Mouse (Mus musculus): ENCODE results near the gene Fam234b.

The Fam234b gene

DNA sequence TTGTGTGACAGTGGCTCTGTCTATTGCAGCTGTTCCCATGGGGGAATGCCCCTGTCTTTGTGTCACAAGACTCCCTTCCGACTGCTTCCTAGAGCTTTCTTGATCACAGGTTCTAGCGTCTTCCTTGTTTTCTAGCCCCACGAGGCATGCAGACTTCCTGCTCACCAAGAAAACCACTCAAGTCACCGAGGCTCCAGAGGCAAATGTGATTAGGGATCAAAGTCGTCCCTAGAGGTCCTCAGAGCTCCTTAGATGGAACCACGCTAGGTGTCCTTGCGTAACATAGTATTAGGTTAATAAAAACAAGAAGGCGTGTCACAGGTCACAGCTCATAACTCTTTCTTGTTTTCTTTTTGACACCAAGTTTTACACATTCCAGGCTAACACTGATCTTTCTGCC is 13.8 kb upstream of the Fam234b start:
- DNase-seq (ENCODE audit: low spot score) = no peak

DNA sequence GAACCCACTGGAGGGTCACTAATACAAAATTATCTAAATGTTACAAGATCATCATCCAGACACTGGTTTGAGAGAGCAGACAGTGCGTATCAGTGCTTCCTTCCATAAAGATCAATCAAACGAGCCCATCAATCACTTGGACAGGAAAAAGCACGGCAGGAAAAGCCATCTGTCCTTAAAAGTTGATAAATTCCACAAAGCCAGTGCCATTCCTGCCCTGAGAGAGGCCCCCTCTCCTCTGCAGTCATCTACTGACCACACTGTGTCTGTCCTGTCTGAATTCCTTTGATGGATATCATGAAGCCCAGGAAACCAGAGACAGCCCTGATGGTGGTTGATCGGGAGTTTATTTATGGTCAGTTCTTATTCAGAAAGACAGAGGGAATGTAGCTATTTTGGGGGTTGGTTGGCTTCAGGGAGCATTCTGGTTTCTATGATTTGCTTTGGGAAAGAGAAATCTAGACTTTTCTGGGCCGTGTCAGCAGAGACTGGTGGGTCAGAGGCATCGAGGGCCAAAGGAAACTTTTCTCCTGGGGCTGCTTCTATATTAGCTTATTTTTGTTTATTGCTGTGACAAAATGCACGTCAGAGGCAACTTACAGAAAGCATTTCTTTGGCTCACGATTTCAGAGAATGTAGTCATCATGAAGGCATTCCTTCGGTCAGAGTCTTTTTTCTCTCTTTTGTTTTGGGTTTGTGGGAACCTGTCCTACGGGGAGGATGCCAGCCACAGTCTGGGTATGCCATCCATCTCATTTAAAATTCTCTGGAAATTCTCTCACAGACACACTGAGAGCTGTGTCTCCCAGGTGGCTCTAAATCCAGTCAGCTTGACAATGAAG is 10.5 kb upstream of the Fam234b start:
- no peak for DNase-seq (ENCODE audit: low spot score)

DNA sequence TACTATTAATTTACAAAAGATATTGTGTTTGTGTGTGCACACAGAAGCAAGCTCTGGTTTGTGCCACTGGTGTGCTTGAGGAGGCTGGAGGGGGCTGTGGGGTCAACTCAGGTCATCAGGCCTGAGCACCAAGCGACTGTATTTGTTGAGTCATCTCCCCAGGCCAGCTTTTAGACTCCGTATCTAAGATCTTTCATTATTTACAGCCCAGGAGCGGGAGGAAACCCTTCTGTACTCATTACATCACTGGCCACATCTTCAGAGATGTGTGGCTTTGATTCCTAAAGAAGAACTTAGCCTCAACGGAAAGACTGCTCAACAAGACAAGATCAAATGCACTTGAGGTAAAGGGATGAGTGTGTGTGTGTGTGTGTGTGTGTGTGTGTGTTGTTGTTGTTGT is 9.1 kb upstream of the Fam234b start:
- DNase-seq (ENCODE audit: low spot score) = no peak

DNA sequence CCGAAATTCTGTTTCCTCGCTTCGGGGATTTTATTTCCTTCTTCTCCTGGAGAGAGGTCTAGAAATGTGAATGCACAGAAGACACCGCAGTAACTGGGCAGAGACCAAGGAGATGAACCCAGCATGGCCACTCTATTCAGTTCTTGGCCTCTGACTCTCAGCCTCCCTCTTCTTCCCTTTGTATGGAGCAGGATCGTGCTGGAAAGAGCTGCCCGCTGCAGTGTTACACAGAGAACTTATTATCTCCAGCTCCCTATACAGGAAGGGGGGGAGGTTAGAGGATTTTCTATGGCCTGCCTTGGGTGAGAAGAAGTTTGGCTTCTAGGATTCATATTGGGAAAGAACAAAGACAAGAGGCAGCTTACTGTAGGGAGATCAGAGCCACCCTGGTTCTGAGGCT is 7.7 kb upstream of the Fam234b start:
- no peak for DNase-seq (ENCODE audit: low spot score)

DNA sequence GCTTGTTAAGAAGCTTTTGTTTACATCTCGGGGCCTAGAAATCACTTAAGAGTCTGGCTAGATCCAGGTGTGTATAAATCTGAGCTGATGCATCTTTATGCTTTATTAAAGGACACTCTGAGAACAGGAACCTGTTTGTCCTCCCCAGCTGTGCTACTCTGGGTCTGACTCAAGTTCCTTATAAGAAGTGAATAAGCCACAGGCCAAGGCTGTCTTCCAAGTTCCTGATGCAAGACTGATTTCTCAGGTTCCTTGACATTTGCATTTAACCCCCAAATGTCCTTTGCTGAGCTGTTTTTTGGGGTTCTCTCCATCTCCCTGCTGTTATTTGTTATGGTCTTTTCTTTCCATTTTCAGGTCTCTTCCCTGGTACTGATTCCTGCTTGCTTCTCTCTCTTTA is 5.9 kb upstream of the Fam234b start:
- peak; percentile 36 for DNase-seq (ENCODE audit: low spot score)

DNA sequence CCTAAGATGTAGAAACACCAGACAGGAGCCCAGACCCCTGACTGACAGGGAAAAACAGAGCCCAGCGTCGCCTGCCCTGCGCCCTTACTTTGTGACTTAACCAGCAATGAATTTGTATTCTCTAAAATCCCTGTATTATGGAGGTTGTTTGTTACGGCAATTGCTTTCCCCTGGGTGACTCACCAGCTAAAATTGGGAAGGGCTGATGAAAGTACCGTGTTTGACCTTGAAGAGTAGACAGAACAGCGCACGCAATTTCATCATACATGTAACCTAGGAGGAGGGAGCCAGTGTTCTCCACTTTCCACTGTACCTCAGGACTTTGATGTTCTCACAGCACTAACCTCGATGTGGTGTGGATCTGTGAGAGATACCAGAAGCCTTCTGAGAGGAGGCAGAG is 4.8 kb upstream of the Fam234b start:
- DNase-seq (ENCODE audit: low spot score) = no peak

DNA sequence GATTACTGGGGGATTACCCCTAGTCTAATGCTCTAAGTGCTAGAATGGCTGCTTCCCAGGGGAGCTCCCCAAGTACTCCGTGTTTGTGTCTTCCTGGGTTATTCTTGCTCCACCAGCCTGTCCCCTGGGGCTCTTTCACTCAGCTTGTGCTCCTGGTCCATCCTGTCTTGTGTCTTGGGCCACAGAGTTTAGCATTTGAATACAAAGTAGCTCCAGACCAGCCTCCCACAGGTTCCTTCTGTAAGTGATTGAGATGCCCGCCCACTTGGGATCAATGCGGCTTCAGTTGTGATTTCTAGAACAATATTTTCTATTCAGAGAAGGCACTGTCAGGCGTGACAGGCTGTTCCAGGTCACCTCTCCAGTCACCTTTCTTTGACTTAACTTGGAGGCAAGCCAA is 4.0 kb upstream of the Fam234b start:
- DNase-seq (ENCODE audit: low spot score) = no peak

DNA sequence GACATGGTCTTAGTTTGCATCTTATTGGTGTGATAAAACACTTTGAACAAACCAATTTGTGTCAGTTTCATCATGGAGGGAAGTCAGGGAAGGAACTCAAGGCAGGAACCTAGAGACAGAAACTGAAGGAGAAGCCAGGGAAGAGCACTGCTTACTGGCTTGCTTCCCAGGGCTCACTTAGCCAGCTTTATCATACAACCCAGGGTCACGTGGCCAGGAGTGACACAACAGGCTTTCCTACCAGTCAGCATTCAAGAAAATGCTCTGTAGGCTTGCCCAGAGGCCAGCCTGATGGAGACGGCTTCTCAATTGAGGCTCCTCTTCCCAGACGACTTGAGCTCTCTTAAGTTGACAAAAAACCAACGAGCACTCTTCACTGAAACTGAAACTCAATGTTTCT is 2.9 kb upstream of the Fam234b start:
- no peak for DNase-seq (ENCODE audit: low spot score)

DNA sequence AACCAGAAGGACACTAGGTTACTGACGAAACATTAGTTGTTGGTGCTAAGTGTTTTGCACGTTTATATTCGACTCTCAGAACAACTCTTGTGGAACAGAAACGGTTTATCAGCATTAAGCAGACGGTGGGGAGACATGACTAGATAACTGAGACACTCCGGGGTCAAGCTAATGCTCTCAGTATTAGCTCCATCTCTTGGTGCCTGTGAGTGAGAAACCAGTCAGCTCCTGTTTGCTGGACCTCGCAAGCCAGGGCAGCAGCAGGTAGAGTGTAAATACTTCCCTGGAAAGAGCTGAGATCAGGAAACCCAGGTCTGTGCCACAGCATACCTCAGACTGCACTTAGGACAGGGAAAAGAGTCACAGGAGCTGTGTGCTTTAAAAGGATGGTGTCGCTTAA is 1.1 kb upstream of the Fam234b start:
- no peak for DNase-seq (ENCODE audit: low spot score)

DNA sequence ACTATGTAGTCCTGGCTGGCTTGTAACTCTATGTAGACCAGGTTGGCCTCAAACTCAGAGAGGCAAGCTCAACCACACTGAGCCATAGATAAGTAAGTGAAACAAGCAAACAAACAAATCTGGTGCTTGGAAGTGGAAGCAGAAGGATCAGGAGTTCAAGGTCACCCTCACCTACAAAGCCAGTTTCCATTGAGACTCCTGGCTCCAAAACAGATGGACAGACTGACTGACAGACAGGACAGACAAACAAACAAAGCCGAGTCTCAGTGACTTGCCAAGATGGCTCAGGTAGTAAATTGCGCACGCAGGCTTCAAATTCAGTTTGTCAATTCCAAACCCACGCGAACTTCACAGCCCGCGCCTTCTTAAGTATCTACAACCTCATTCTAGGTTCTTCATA is 331 bp upstream of the Fam234b start:
- DNase-seq (ENCODE audit: low spot score) = no peak

DNA sequence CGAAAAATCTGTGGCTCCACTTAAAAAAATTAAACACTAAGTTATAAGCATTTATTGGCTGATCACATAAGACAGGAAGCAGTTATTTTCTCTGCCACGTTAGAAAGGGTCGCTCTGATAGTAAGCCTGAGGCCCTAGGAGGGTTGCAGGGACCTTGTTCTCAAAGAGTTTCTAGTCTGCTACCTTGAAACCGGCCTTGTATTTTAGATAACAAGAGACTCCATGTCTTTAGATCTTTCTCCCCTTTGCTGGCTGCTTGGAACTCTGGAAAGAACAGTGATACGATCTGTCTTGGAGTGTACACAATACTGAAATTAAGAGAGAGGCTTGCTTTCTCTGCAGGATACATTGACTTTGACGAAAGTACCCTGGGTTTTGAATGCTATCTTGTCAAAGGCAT is 949 bp downstream of the Fam234b start:
- no peak for DNase-seq (ENCODE audit: low spot score)

DNA sequence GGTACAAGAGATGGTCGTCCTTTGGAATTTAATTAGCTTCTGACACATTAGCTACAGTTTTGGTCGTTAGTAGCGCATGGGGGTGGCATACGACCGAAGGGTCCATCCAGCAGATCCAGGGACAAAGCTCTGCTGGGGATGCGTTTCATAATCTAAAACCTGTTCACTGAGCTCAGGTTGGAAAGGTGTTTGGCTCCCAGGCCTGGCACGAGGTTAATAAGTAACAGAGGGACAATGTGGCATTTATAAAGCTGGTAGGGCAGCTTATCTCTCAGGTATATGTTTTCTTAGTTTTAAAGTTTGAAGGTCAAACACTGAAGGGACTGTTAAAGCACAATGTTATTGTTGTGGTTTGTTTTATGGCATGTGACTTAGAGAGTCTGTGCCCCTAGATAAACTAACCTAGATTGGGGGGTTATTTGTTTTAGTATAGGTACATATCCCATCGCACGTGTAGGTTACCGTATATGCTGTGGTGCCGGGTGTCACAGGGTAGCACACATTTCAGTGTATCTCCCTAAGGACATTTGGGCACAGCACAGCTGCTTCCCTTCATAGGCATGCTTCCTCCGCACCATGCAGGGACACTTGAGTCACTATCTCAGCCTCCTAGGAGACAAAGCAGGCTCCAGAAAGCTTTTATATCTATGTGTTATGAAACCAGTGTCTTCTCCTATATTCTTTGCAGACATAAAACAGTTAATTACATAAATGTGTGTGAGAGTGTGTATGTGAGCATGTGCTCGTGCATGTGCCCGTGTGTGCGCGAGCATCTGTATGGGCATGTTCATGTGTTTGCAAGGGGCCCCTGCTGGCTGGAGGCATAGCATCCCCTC is 2.6 kb downstream of the Fam234b start:
- DNase-seq (ENCODE audit: low spot score) = no peak

DNA sequence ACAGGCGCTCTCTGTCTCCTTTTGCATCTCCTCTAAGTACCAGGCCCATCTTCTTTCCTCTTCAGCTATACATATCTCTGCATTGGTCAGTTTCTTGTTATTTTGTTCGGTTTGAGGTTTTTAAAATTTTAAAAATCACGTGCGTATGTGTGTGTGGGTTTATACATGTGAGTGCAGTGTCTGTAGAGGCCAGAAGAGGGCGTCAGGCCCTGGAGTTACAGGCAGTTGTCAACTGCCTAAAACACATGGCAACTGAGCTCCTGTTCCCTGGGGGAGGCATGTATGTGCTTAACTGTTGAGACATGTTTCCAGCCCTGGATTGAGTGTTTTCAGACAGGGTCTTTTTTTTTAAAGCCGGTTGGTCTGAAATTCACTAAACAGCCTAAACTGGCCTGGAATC is 4.9 kb downstream of the Fam234b start:
- DNase-seq (ENCODE audit: low spot score) = no peak

DNA sequence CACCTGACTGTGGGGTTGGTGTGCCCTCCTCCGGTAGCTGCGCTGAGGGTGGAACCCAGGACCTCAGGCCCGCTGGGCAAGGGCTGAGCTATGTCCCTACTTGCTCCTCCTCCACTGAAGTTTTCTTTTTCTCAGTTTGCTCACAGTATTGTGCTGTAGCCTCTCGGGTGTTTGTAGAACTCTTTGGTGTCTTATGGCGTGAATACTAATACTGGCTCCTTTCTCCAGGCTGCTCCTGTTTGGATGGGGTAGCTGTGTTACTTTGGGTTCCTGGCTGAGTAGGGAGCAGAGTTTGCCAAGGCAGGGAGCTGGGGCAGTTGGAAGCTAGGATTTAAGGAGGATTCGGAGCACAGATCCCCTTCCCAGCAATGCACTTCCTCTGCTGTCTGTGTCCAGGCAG is 6.0 kb downstream of the Fam234b start:
- no peak for DNase-seq (ENCODE audit: low spot score)

DNA sequence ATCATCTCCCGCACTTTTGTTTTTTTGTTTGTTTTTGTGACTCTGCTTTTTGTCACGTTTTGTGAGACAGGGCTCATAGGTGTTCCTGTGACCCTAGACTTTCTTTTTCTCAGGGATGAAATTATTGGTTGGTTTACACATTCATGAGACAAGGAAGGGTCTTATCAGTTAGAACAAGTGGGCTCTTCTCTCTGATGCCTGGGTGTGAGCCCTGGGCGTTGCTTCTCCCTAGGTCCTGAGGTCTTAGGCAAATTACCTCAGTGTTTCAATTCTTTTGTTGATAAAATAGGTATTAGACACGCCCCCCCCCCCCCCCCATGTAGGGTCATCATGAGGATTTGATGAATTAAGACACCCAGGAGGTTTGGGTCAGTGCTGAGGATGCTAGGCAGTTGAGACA is 7.1 kb downstream of the Fam234b start:
- no peak for DNase-seq (ENCODE audit: low spot score)

DNA sequence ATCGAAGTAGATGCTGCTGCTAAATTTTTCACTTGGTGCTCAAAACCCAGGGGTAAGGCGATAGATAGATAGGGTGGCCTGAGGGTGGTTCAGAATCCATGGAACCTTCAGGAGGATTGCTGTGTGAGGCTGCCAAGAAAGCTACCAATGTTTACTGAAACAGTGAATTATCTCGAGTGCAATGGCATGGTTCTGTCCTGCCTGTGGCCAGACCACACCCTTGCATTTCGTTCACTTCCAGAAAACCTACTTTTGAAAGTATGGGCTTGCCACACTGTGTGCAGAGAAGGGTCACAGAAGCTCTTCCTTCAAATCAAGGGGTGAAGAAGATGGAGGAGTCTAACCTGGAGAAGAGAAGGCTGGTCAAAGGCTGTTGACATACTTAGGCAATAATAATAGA is 8.0 kb downstream of the Fam234b start:
- no peak for DNase-seq (ENCODE audit: low spot score)

DNA sequence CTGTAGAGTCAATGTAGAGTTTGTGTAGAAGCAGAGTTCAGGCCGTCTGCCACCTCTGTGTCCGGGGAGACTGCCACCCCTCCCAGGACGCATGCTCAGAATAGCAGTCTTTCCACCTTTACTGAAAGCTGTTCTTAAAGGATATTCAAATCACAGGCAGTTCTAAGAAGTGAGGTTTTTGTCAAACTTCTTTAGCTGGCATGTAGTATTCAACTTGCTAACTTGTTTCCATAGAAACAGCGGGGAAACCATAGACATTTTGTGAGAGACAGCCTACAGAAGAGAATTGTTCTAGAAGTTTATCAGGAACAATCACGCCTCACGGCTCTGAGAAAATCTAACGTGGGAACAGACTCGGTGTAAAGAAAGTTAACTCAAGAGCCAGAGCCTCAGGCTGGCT is 9.1 kb downstream of the Fam234b start:
- DNase-seq (ENCODE audit: low spot score) = no peak

DNA sequence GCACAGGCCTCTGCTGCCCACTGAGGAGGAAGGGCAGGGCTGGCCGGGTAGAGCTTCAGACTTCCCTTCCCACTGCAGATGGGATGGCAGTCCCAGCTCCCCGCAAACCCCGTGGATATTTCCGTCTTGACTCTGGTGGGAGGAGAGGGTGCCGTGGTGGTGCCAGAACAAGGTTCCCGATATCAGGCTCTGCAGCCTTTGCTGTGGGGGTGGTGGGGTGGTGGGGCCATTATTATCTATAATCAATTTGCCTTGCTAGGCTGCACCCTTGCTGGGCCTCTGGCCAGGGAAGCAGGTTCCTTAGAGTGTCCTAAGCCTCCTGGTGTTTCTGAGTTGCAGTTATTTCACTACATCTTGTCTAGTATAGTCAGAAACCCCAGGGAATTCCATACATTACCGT is 13.4 kb downstream of the Fam234b start:
- no peak for DNase-seq (ENCODE audit: low spot score)

DNA sequence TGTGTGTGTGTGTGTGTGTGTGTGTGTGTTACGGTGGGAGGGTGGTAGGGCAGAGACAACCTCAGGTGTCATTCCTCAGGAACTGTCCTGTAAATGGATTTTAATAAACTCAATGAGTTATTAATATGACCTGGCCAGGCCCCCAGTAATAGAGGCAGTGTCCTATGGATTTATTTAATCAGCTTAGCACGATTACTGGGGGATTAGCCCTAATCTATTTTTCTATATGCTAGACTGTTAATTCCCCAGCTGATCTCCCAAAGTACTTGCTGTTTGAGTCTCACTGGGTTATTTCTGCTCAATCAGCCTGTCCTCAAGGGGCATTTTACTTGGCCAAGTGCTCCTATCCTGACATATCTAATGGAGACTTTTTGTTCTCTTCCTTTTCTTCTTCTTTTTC is 14.9 kb downstream of the Fam234b start:
- no peak for DNase-seq (ENCODE audit: low spot score)

DNA sequence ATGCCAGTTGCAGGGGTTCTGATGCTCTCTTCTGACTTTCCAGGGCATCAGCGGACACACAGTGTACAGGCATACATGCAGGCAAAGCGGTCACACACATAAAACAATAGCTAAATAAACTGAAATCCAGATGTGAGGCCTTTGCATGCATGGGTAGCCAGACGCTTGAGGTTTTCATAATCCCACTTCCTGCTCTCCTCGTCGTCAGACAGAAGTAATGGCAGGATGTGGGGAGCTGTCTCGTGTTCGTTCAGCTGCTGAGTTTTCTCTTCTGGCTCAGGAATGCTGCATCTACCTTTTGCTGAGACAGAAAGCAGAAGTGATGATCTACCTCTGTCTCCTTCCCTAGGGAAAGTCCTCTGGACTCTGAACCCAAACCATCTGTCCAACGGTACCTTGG is 20.6 kb downstream of the Fam234b start:
- no peak for DNase-seq (ENCODE audit: low spot score)

DNA sequence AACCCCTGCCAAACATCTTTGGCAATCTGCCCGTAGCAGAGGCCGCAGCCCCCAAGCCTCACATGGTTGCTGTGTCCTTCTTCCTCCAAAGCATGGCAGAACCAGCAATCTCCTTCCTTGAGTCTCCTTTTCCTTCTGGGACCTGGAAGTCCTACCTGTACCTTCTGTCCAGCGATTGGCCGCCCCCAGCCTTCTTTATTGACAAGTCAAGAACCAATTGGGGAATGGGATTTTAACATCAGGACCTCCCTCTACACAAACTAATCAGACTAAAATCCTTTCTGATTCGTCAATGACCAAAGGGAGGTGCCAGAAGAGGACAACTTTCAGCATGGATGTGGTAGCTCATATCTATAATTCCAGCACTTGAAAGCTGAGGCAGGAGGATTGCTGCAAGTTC is 22.1 kb downstream of the Fam234b start:
- DNase-seq (ENCODE audit: low spot score) = no peak

DNA sequence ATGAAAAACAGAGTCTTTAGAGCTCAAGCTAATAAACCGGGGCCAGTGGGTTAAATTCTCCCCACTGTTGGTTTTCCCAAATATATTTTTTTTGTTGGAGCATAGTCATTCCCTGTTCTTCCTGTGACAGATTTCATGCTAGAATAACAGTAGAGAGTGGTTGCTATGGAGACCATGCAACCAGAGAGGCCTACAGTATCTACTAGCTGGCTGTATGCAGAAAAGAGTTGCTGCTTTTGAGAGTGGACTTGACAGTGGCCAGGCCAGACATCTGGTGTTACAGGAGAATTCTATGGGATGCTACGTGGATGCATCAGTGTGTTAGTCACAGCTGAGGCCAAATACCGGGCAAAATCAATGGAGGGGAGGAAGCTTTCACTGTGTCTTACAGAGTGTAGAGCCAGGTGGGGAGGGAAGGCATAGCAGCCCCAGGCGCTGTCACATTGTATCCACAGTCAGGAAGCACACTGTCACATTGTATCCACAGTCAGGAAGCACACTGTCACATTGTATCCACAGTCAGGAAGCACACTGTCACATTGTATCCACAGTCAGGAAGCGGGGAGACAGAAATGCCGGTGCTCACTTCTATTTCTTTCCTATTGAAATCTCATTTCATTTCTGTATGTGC is 26.1 kb downstream of the Fam234b start:
- no peak for DNase-seq (ENCODE audit: low spot score)

DNA sequence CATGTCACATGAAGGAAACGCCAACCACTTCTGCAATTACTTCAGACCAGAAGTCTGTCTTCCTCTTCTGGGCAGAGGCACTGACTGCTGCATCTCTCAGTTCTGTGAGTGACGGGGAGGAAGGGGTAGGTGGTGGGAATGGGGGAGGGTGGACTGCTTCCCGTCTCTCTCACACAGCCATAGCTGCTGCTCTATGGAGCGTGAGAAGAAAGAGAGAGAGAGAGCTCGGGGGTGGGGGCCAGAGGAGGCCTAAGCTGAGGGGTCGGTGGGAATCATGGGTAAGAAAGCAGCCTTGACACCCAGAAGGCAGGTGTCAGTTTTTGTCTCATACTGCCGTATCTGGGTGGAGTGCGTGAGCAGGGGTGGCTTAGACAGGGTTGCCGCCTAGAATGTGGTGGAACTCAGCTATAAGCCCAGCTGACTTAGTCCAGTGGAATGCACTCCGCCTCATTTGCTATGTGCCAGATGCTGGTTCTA is 30.7 kb downstream of the Fam234b start:
- no peak for DNase-seq (ENCODE audit: low spot score)
